Mouse (Mus musculus) small intestine, adult 2 months (tissue): ENCODE data around the gene Epb41l5. TPM values are rescaled to one million over a fixed set of nuclear protein-coding genes. Genes with fewer than 3 reads are reported as not detected.

Experiments
- H3K27ac ChIP-seq: fragments of 200-500 bp; 2 replicates; pipeline ENCODE4 v1.5.1; 2012; ENCODE audit warnings: low read depth, low read length, control low read depth, inconsistent platforms; ENCODE audit not compliant: insufficient read depth
- H3K27me3 ChIP-seq: fragments of 200-500 bp; 2 replicates; pipeline ENCODE4 v1.6.1; 2012; ENCODE audit warnings: mild to moderate bottlenecking, moderate library complexity, low read length, inconsistent platforms; ENCODE audit not compliant: control insufficient read depth, insufficient read depth
- H3K36me3 ChIP-seq: fragments of 200-500 bp; 2 replicates; pipeline ENCODE4 v1.6.1; 2012; ENCODE audit warnings: mild to moderate bottlenecking, low read length, control low read depth, inconsistent platforms; ENCODE audit not compliant: control insufficient read depth, insufficient read depth
- H3K4me1 ChIP-seq: fragments of 200-500 bp; 2 replicates; pipeline ENCODE4 v1.6.1; 2012; ENCODE audit warnings: low read length, inconsistent platforms, mixed read lengths; ENCODE audit not compliant: control insufficient read depth, insufficient read depth, insufficient read length
- H3K4me3 ChIP-seq: fragments of 200-500 bp; 2 replicates; pipeline ENCODE4 v1.5.1; 2012; ENCODE audit warnings: low read depth, mild to moderate bottlenecking, control low read depth, inconsistent platforms, low read length, moderate library complexity
- CTCF ChIP-seq: fragments of 200-500 bp; IDR thresholded peaks from 2 replicates; pipeline ENCODE4 v1.5.1; 2012; ENCODE audit warnings: low read depth, mild to moderate bottlenecking, control low read depth, inconsistent platforms, low read length, moderate library complexity, mixed read lengths; ENCODE audit not compliant: insufficient replicate concordance, insufficient read length; ENCODE audit errors: extremely low read depth
- POLR2A ChIP-seq: fragments of 200-500 bp; IDR thresholded peaks from 2 replicates; pipeline ENCODE4 v1.6.1; 2012; ENCODE audit warnings: low read depth, mild to moderate bottlenecking, control low read depth, inconsistent platforms, low read length, moderate library complexity
- WGBS: fragments of 180-500 bp; shearing (Covaris S2); methylation state at CpG from one replicate; pipeline ENCODE4 v1.1.7; 2018; 5-methylcytosine and 5-hydroxymethylcytosine counted together
- polyA plus RNA-seq: library from polyadenylated mRNA; depleted of rRNA; stranded (reverse); fragments of >200 nt; gene quantifications from 2 replicates; pipeline ENCODE4 v1.2.3, GENCODE M21; 2012

The Epb41l5 gene
- polyA plus RNA-seq, 1 experiment: 2.2 TPM

GRCm38 (mm10) chr1:119543316-119543715 lies 105.5 kb downstream of the Epb41l5 start:
- Histone ChIP-seq H3K4me1 (peaks cover 8% of the 10 kb centered on the region; the same call in 1 of the 2 replicates), H3K36me3 (no peaks in the 10 kb centered on the region), H3K27me3 (no peaks in the 10 kb centered on the region), H3K27ac (no peak overlapping the region), H3K4me3 (no peak overlapping the region)
- TF ChIP-seq POLR2A (no peak), CTCF (no peak)
- WGBS: 50% methylated on average over 6 of the region's 6 CpGs

GRCm38 (mm10) chr1:119541570-119541969 lies 107.2 kb downstream of the Epb41l5 start:
- TF ChIP-seq POLR2A: no peak
- TF ChIP-seq CTCF: no peak
- H3K27me3 ChIP-seq: no peaks in the 10 kb centered on the region
- H3K4me3 ChIP-seq: no peak overlapping the region
- peaks cover 8% of the 10 kb centered on the region; the same call in 1 of the 2 replicates for H3K4me1 ChIP-seq
- H3K27ac ChIP-seq: no peak overlapping the region
- 55% methylated on average over 3 of the region's 3 CpGs for WGBS
- H3K36me3 ChIP-seq: no peaks in the 10 kb centered on the region

GRCm38 (mm10) chr1:119540836-119541557 lies 107.8 kb downstream of the Epb41l5 start:
- Histone ChIP-seq H3K36me3 (no peaks in the 10 kb centered on the region), H3K27me3 (no peaks in the 10 kb centered on the region), H3K4me1 (peaks cover 8% of the 10 kb centered on the region; the same call in 1 of the 2 replicates), H3K4me3 (no peak overlapping the region), H3K27ac (no peak overlapping the region)
- no peak for TF ChIP-seq CTCF
- no peak for TF ChIP-seq POLR2A
- 40% methylated on average over 9 of the region's 9 CpGs for WGBS

GRCm38 (mm10) chr1:119539252-119539651 lies 109.5 kb downstream of the Epb41l5 start:
- Histone ChIP-seq H3K4me3 (no peak overlapping the region), H3K36me3 (no peaks in the 10 kb centered on the region), H3K27ac (no peak overlapping the region), H3K4me1 (peaks cover 8% of the 10 kb centered on the region; the same call in 1 of the 2 replicates), H3K27me3 (no peaks in the 10 kb centered on the region)
- TF ChIP-seq POLR2A (no peak), CTCF (no peak)
- 35% methylated on average over 2 of the region's 2 CpGs for WGBS

GRCm38 (mm10) chr1:119537651-119538050 lies 111.1 kb downstream of the Epb41l5 start:
- H3K27me3 ChIP-seq: no peaks in the 10 kb centered on the region
- H3K27ac ChIP-seq: no peak overlapping the region
- TF ChIP-seq POLR2A (no peak), CTCF (no peak)
- H3K36me3 ChIP-seq: no peaks in the 10 kb centered on the region
- WGBS: 56% methylated on average over 6 of the region's 6 CpGs
- H3K4me1 ChIP-seq: peaks cover 4% of the 10 kb centered on the region; the same call in 1 of the 2 replicates
- H3K4me3 ChIP-seq: no peak overlapping the region

GRCm38 (mm10) chr1:119536122-119536521 lies 112.7 kb downstream of the Epb41l5 start:
- Histone ChIP-seq H3K36me3 (no peaks in the 10 kb centered on the region), H3K4me3 (no peak overlapping the region), H3K27ac (no peak overlapping the region), H3K27me3 (no peaks in the 10 kb centered on the region), H3K4me1 (peaks cover 6% of the 10 kb centered on the region; the same call in 1 of the 2 replicates)
- WGBS: 80% methylated on average over 2 of the region's 2 CpGs
- TF ChIP-seq CTCF (no peak), POLR2A (no peak)

- H3K4me3 ChIP-seq: no peak overlapping the region
- no peaks in the 10 kb centered on the region for H3K36me3 ChIP-seq
- WGBS: 89% methylated on average over 5 of the region's 5 CpGs
- H3K27ac ChIP-seq: no peak overlapping the region
- H3K27me3 ChIP-seq: no peaks in the 10 kb centered on the region
- TF ChIP-seq POLR2A (no peak), CTCF (no peak)
- peaks cover 7% of the 10 kb centered on the region; the same call in 1 of the 2 replicates for H3K4me1 ChIP-seq
Measured at GRCm38 (mm10) chr1:119534341-119534740, 114.5 kb downstream of the Epb41l5 start.
